Mouse (Mus musculus): ENCODE measurements around the gene Lrrc20. TPM values are rescaled to one million over a fixed set of nuclear protein-coding genes. Genes with fewer than 3 reads are reported as not detected.

Lrrc20 gene
- polyA plus RNA-seq, 1 experiment from 2014 or later: 6.7 TPM

DNA sequence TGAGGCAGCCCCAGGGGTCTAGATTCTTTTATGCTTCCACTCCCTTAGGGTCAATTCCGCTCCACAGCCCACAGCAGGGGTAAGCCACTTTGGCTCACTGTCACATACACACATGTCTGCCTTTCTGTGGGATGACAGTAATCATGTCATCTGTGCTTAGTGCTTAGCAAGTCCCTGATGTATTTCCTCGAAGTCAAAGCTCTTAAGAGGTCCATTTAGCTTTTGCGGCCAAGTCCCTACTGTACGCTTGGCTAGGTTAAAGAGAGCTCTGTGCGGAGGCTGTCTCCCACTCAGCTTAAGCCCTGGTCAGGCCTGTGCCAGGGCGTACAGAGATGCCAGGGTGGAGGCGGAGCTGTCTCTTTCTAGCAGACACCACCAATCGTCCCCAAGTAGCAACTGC lies 74.5 kb downstream of the Lrrc20 start:
- H3K36me3 ChIP-seq (ENCODE audit: control insufficient read depth, insufficient read depth, low read length): no peaks in the 10 kb centered on the region
- H3K27me3 ChIP-seq (ENCODE audit: control insufficient read depth, insufficient read depth, low read length): no peaks in the 10 kb centered on the region
- TF ChIP-seq EP300 (optimal IDR thresholded peaks at IDR 0.05) (no peak), CTCF (IDR thresholded peaks at IDR 0.05; ENCODE audit: low read depth) (no peak)
- ATAC-seq (ENCODE audit: low FRiP score, low TSS enrichment) (no peak; the same call in 1 of the 2 replicates), DNase-seq (ENCODE audit: low spot score) (no peak)
- no peak overlapping the region for H3K4me3 ChIP-seq (ENCODE audit: low read depth, low read length)
- no peaks in the 10 kb centered on the region for H3K4me1 ChIP-seq (replicated peaks; ENCODE audit: control insufficient read depth, insufficient read depth)
- H3K27ac ChIP-seq (replicated peaks): no peak overlapping the region
- no peak overlapping the region for H3K9ac ChIP-seq (ENCODE audit: low read length)
- 83% methylated on average over 8 of the region's 8 CpGs for WGBS
- no peaks in the 10 kb centered on the region for H3K9me3 ChIP-seq (ENCODE audit: control insufficient read depth, low read length)
- no peak overlapping the region for H3K4me2 ChIP-seq (replicated peaks; ENCODE audit: low read depth)

DNA sequence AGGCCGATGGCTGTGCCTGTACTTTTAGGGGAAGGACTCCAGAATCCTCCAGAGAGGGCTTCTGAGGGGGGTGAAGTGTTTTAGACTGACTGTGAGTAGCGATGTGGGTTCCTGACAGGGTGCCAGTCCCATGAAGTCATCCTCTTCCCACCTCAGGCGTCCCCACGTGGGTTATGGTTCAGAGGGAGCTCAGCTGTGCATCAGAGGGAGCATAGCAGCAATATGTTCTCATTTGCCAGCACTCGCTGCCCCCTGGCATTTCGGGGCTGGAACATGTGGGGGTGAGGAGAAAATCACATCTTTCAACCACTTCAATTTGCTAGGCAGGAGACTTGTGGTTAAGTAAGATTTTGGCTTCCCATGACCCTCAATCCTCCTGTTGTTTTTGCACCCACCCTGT lies 79.6 kb downstream of the Lrrc20 start:
- Histone ChIP-seq H3K9me3 (ENCODE audit: control insufficient read depth, low read length) (no peaks in the 10 kb centered on the region), H3K9ac (ENCODE audit: low read length) (no peak overlapping the region), H3K4me3 (ENCODE audit: low read depth, low read length) (no peak overlapping the region), H3K36me3 (ENCODE audit: control insufficient read depth, insufficient read depth, low read length) (no peaks in the 10 kb centered on the region), H3K27me3 (ENCODE audit: control insufficient read depth, insufficient read depth, low read length) (no peaks in the 10 kb centered on the region), H3K27ac (replicated peaks) (no peak overlapping the region), H3K4me2 (replicated peaks; ENCODE audit: low read depth) (no peak overlapping the region), H3K4me1 (replicated peaks; ENCODE audit: control insufficient read depth, insufficient read depth) (no peaks in the 10 kb centered on the region)
- no peak for DNase-seq (ENCODE audit: low spot score)
- ATAC-seq (ENCODE audit: low FRiP score, low TSS enrichment): no peak
- TF ChIP-seq CTCF (IDR thresholded peaks at IDR 0.05; ENCODE audit: low read depth) (no peak), EP300 (optimal IDR thresholded peaks at IDR 0.05) (no peak)
- WGBS: 82% methylated on average over 6 of the region's 6 CpGs

DNA sequence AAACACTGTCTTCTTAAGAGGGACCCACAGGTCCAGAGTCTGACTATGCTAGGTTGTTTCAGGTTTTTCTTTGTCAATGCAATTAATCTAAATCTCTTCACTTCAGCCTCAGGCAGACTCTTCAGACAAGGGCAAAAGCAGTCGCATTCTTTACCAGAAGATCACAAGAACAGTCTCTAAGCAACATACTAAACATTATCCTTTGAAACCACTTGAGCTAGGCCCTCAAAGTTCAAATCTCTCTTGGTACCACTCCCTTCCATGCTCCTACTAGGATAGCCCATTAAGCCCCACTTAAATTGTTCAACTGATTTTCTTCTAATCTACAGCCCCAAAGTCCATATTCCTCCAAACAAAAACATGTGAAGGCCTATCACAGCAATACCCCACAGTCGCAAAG lies 83.0 kb downstream of the Lrrc20 start:
- ATAC-seq (ENCODE audit: low FRiP score, low TSS enrichment): no peak

DNA sequence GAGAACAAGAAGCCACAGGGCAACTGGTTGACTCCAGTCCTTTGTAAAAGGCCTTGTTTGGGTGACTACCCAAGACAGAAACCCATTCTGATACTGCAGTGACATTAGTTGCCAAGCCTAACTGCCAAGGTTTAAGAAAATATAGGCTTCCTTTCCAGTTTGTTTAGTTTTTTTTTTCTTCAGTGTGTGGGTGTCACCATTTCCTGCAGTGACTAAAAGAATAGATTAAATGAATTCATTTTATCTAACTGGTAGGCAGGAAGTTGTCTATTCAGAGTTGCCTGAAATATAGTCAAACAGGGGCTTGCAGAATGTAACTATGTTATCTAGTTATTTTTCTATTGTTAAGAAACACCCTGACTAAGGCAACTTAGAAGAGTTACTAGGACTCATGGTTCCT lies 83.9 kb downstream of the Lrrc20 start:
- no peak for TF ChIP-seq CTCF (IDR thresholded peaks at IDR 0.05; ENCODE audit: low read depth)
- no peak for TF ChIP-seq EP300 (optimal IDR thresholded peaks at IDR 0.05)
- Histone ChIP-seq H3K9me3 (ENCODE audit: control insufficient read depth, low read length) (no peaks in the 10 kb centered on the region), H3K36me3 (ENCODE audit: control insufficient read depth, insufficient read depth, low read length) (no peaks in the 10 kb centered on the region), H3K27ac (replicated peaks) (0 out of 2 replicates have a peak overlapping the region, but pooled peaks have one; percentile 18), H3K27me3 (ENCODE audit: control insufficient read depth, insufficient read depth, low read length) (no peaks in the 10 kb centered on the region), H3K4me2 (replicated peaks; ENCODE audit: low read depth) (no peak overlapping the region), H3K4me3 (ENCODE audit: low read depth, low read length) (no peak overlapping the region), H3K4me1 (replicated peaks; ENCODE audit: control insufficient read depth, insufficient read depth) (no peaks in the 10 kb centered on the region), H3K9ac (ENCODE audit: low read length) (no peak overlapping the region)
- DNase-seq (ENCODE audit: low spot score) (no peak), ATAC-seq (ENCODE audit: low FRiP score, low TSS enrichment) (no peak)

More for the DNA sequence above, 83.0 kb downstream of the Lrrc20 start:
- no peak for DNase-seq (ENCODE audit: low spot score)
- no peak overlapping the region for H3K27ac ChIP-seq (replicated peaks)
- no peaks in the 10 kb centered on the region for H3K9me3 ChIP-seq (ENCODE audit: control insufficient read depth, low read length)
- no peaks in the 10 kb centered on the region for H3K4me1 ChIP-seq (replicated peaks; ENCODE audit: control insufficient read depth, insufficient read depth)
- TF ChIP-seq CTCF (IDR thresholded peaks at IDR 0.05; ENCODE audit: low read depth) (no peak), EP300 (optimal IDR thresholded peaks at IDR 0.05) (no peak)
- no peak overlapping the region for H3K4me3 ChIP-seq (ENCODE audit: low read depth, low read length)
- no peak overlapping the region for H3K9ac ChIP-seq (ENCODE audit: low read length)
- H3K4me2 ChIP-seq (replicated peaks; ENCODE audit: low read depth): no peak overlapping the region
- H3K27me3 ChIP-seq (ENCODE audit: control insufficient read depth, insufficient read depth, low read length): no peaks in the 10 kb centered on the region
- no peaks in the 10 kb centered on the region for H3K36me3 ChIP-seq (ENCODE audit: control insufficient read depth, insufficient read depth, low read length)
- WGBS: 80% methylated on average over 2 of the region's 2 CpGs

DNA sequence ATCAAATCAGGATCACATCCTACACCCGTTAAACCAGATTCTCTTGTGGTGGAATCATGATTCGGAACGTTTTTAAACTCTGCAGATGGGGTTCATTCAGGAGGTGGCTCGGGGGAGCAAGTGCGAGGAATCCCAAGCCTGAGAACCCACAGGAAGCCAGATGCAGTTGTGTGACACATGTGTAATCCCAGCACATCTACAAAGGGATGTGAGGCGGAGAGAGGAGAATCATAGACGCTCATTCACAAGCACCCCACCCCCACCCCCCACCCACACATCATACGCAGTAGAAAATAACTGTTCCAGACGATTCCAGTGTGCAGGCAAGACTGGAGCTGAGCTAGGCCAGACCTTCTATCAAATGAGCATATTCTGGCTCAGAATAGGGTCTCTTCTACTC lies 87.9 kb downstream of the Lrrc20 start:
- Histone ChIP-seq H3K27me3 (ENCODE audit: control insufficient read depth, insufficient read depth, low read length) (no peaks in the 10 kb centered on the region), H3K9ac (ENCODE audit: low read length) (no peak overlapping the region), H3K4me3 (ENCODE audit: low read depth, low read length) (no peak overlapping the region), H3K36me3 (ENCODE audit: control insufficient read depth, insufficient read depth, low read length) (no peaks in the 10 kb centered on the region), H3K27ac (replicated peaks) (no peak overlapping the region), H3K4me1 (replicated peaks; ENCODE audit: control insufficient read depth, insufficient read depth) (no peaks in the 10 kb centered on the region), H3K4me2 (replicated peaks; ENCODE audit: low read depth) (no peak overlapping the region), H3K9me3 (ENCODE audit: control insufficient read depth, low read length) (no peaks in the 10 kb centered on the region)
- DNase-seq (ENCODE audit: low spot score): no peak
- ATAC-seq (ENCODE audit: low FRiP score, low TSS enrichment): no peak
- TF ChIP-seq CTCF (IDR thresholded peaks at IDR 0.05; ENCODE audit: low read depth): no peak
- no peak for TF ChIP-seq EP300 (optimal IDR thresholded peaks at IDR 0.05)
- 72% methylated on average over 9 of the region's 9 CpGs for WGBS

DNA sequence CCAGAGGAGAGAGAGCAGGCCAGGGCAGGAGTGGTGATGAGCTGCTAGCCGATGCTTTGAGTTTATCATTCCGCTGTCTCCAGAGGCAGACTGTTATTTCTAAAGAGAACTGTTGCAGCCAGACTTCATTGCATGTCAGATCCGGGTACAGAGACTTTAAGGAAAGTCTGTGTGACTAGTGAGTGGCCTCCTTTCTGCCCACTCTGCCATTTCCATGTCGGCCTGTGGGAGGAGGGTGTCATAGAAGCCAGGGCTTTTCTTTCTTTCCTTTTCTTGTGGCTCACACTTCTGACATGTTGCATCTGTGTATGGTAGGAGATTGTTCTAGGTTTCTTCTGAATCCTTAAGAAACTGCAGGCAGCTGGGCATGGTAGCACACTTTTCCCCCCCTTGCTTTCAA lies 88.8 kb downstream of the Lrrc20 start:
- Histone ChIP-seq H3K4me2 (replicated peaks; ENCODE audit: low read depth) (no peak overlapping the region), H3K9me3 (ENCODE audit: control insufficient read depth, low read length) (no peaks in the 10 kb centered on the region), H3K9ac (ENCODE audit: low read length) (no peak overlapping the region), H3K4me1 (replicated peaks; ENCODE audit: control insufficient read depth, insufficient read depth) (no peaks in the 10 kb centered on the region), H3K27ac (replicated peaks) (no peak overlapping the region), H3K4me3 (ENCODE audit: low read depth, low read length) (no peak overlapping the region), H3K27me3 (ENCODE audit: control insufficient read depth, insufficient read depth, low read length) (no peaks in the 10 kb centered on the region), H3K36me3 (ENCODE audit: control insufficient read depth, insufficient read depth, low read length) (no peaks in the 10 kb centered on the region)
- 70% methylated on average over 4 of the region's 4 CpGs for WGBS
- TF ChIP-seq CTCF (IDR thresholded peaks at IDR 0.05; ENCODE audit: low read depth): no peak
- no peak for DNase-seq (ENCODE audit: low spot score)
- ATAC-seq (ENCODE audit: low FRiP score, low TSS enrichment): no peak
